Mouse (Mus musculus): Measurements from ENCODE around the gene Gng8. TPM values are rescaled to one million over a fixed set of nuclear protein-coding genes. Genes with fewer than 3 reads are reported as not detected.

The Gng8 gene
- polyA plus RNA-seq, 1 experiment from 2014 or later: 2.9 TPM

- no peak overlapping the region for H3K9ac ChIP-seq (ENCODE audit: low read length)
- no peak overlapping the region for H3K4me3 ChIP-seq (ENCODE audit: low read length)
- no peaks in the 10 kb centered on the region for H3K36me3 ChIP-seq (ENCODE audit: control insufficient read depth, insufficient read depth)
- WGBS: 47% methylated on average over 4 of the region's 4 CpGs
- no peaks in the 10 kb centered on the region for H3K9me3 ChIP-seq (replicated peaks; ENCODE audit: control insufficient read depth, low read length)
- peaks cover 5% of the 10 kb centered on the region for H3K4me1 ChIP-seq (ENCODE audit: control insufficient read depth, insufficient read depth, low read length)
- no peak overlapping the region for H3K4me2 ChIP-seq (ENCODE audit: low read depth, low read length)
- H3K27ac ChIP-seq (ENCODE audit: low read length): no peak overlapping the region
- no peaks in the 10 kb centered on the region for H3K27me3 ChIP-seq (ENCODE audit: control insufficient read depth, insufficient read depth, low read length)
- ATAC-seq (replicated peaks; ENCODE audit: extremely low read depth, insufficient read depth, low FRiP score): no peak
These were observed 45.7 kb downstream of the Gng8 start for GRCm38 (mm10) chr7:16937312-16937711.

GRCm38 (mm10) chr7:16938117-16938791 lies 46.7 kb downstream of the Gng8 start:
- 66% methylated on average over 17 of the region's 17 CpGs for WGBS
- no peak for ATAC-seq (replicated peaks; ENCODE audit: extremely low read depth, insufficient read depth, low FRiP score)
- H3K4me3 ChIP-seq (ENCODE audit: low read length): no peak overlapping the region
- peaks cover 5% of the 10 kb centered on the region for H3K4me1 ChIP-seq (ENCODE audit: control insufficient read depth, insufficient read depth, low read length)
- no peak overlapping the region for H3K9ac ChIP-seq (ENCODE audit: low read length)
- H3K27me3 ChIP-seq (ENCODE audit: control insufficient read depth, insufficient read depth, low read length): no peaks in the 10 kb centered on the region
- no peaks in the 10 kb centered on the region for H3K9me3 ChIP-seq (replicated peaks; ENCODE audit: control insufficient read depth, low read length)
- no peaks in the 10 kb centered on the region for H3K36me3 ChIP-seq (ENCODE audit: control insufficient read depth, insufficient read depth)
- no peak overlapping the region for H3K4me2 ChIP-seq (ENCODE audit: low read depth, low read length)
- no peak overlapping the region for H3K27ac ChIP-seq (ENCODE audit: low read length)

GRCm38 (mm10) chr7:16940292-16940691 lies 48.7 kb downstream of the Gng8 start:
- Histone ChIP-seq H3K4me1 (ENCODE audit: control insufficient read depth, insufficient read depth, low read length) (peaks cover 13% of the 10 kb centered on the region), H3K9ac (ENCODE audit: low read length) (no peak overlapping the region), H3K27ac (ENCODE audit: low read length) (peak overlapping the region; percentile 45; the same call in 1 of the 2 replicates), H3K36me3 (ENCODE audit: control insufficient read depth, insufficient read depth) (no peaks in the 10 kb centered on the region), H3K4me2 (ENCODE audit: low read depth, low read length) (no peak overlapping the region), H3K9me3 (replicated peaks; ENCODE audit: control insufficient read depth, low read length) (no peaks in the 10 kb centered on the region), H3K27me3 (ENCODE audit: control insufficient read depth, insufficient read depth, low read length) (peaks cover 4% of the 10 kb centered on the region), H3K4me3 (ENCODE audit: low read length) (no peak overlapping the region)
- 21% methylated on average over 7 of the region's 7 CpGs for WGBS
- ATAC-seq (replicated peaks; ENCODE audit: extremely low read depth, insufficient read depth, low FRiP score): no peak

GRCm38 (mm10) chr7:16942861-16943260 lies 51.3 kb downstream of the Gng8 start:
- no peaks in the 10 kb centered on the region for H3K36me3 ChIP-seq (ENCODE audit: control insufficient read depth, insufficient read depth)
- WGBS: 66% methylated on average over 4 of the region's 4 CpGs
- H3K4me1 ChIP-seq (ENCODE audit: control insufficient read depth, insufficient read depth, low read length): peaks cover 32% of the 10 kb centered on the region

GRCm38 (mm10) chr7:16944061-16944807 lies 52.6 kb downstream of the Gng8 start, which contains the start of gene Pnmal2:
Gene Pnmal2, plus strand, starts transcription at chr7:16944682.
- H3K27ac ChIP-seq (ENCODE audit: low read length): no peak within 1 kb of the TSS
- peaks cover 42% of the 10 kb centered on the region for H3K4me1 ChIP-seq (ENCODE audit: control insufficient read depth, insufficient read depth, low read length)
- H3K36me3 ChIP-seq (ENCODE audit: control insufficient read depth, insufficient read depth): no peaks in the 10 kb centered on the region
- H3K9ac ChIP-seq (ENCODE audit: low read length): peak within 1 kb of the TSS; percentile 79
- H3K4me2 ChIP-seq (ENCODE audit: low read depth, low read length): peak within 1 kb of the TSS; percentile 76
- ATAC-seq (replicated peaks; ENCODE audit: extremely low read depth, insufficient read depth, low FRiP score): peak; percentile 74
- H3K27me3 ChIP-seq (ENCODE audit: control insufficient read depth, insufficient read depth, low read length): peaks cover 29% of the 10 kb centered on the region
- H3K9me3 ChIP-seq (replicated peaks; ENCODE audit: control insufficient read depth, low read length): no peaks in the 10 kb centered on the region
- WGBS: 16% methylated on average over 36 of the region's 36 CpGs
- peak within 1 kb of the TSS; percentile 64 for H3K4me3 ChIP-seq (ENCODE audit: low read length)

More at GRCm38 (mm10) chr7:16942861-16943260, 51.3 kb downstream of the Gng8 start:
- H3K9me3 ChIP-seq (replicated peaks; ENCODE audit: control insufficient read depth, low read length): no peaks in the 10 kb centered on the region
- no peak overlapping the region for H3K4me3 ChIP-seq (ENCODE audit: low read length)
- ATAC-seq (replicated peaks; ENCODE audit: extremely low read depth, insufficient read depth, low FRiP score): no peak
- H3K4me2 ChIP-seq (ENCODE audit: low read depth, low read length): no peak overlapping the region
- no peak overlapping the region for H3K27ac ChIP-seq (ENCODE audit: low read length)
- peaks cover 26% of the 10 kb centered on the region for H3K27me3 ChIP-seq (ENCODE audit: control insufficient read depth, insufficient read depth, low read length)
- no peak overlapping the region for H3K9ac ChIP-seq (ENCODE audit: low read length)

- WGBS: 4% methylated on average over 22 of the region's 22 CpGs
- H3K4me2 ChIP-seq (ENCODE audit: low read depth, low read length): peak overlapping the region; percentile 76
- peak overlapping the region; percentile 64 for H3K4me3 ChIP-seq (ENCODE audit: low read length)
- ATAC-seq (replicated peaks; ENCODE audit: extremely low read depth, insufficient read depth, low FRiP score): no peak
- no peak overlapping the region for H3K27ac ChIP-seq (ENCODE audit: low read length)
- no peaks in the 10 kb centered on the region for H3K9me3 ChIP-seq (replicated peaks; ENCODE audit: control insufficient read depth, low read length)
- H3K27me3 ChIP-seq (ENCODE audit: control insufficient read depth, insufficient read depth, low read length): peaks cover 35% of the 10 kb centered on the region
- H3K36me3 ChIP-seq (ENCODE audit: control insufficient read depth, insufficient read depth): no peaks in the 10 kb centered on the region
- peaks cover 46% of the 10 kb centered on the region for H3K4me1 ChIP-seq (ENCODE audit: control insufficient read depth, insufficient read depth, low read length)
- H3K9ac ChIP-seq (ENCODE audit: low read length): peak overlapping the region; percentile 79
These were observed 53.3 kb downstream of the Gng8 start for GRCm38 (mm10) chr7:16944808-16945315.

Other genes starting within 250 kb of the Gng8 start
- 0.86 and 1.0 TPM in 2 replicates for gene Ceacam15, start 216.1 kb upstream of the Gng8 start, polyA plus RNA-seq (2015; fragmentation: Nextera tagmentation; extraction: Ambion mirVana)
- gene Ceacam9, start 169.9 kb upstream of the Gng8 start, polyA plus RNA-seq (2015; fragmentation: Nextera tagmentation; extraction: Ambion mirVana): 0.33 TPM in 1 of 2 replicates, not detected in the other
- 218 and 242 TPM in 2 replicates for gene Ap2s1, start 153.4 kb upstream of the Gng8 start, polyA plus RNA-seq (2015; fragmentation: Nextera tagmentation; extraction: Ambion mirVana)
- 45.4 and 47.6 TPM in 2 replicates for gene Slc1a5, start 110.4 kb upstream of the Gng8 start, polyA plus RNA-seq (2015; fragmentation: Nextera tagmentation; extraction: Ambion mirVana)
- gene Strn4, start 75.9 kb upstream of the Gng8 start, polyA plus RNA-seq (2015; fragmentation: Nextera tagmentation; extraction: Ambion mirVana): 88.8 and 92.5 TPM in 2 replicates
- 33.0 and 33.9 TPM in 2 replicates for gene Fkrp, start 75.1 kb upstream of the Gng8 start, polyA plus RNA-seq (2015; fragmentation: Nextera tagmentation; extraction: Ambion mirVana)
- 13.0 and 15.4 TPM in 2 replicates for gene Prkd2, start 48.9 kb upstream of the Gng8 start, polyA plus RNA-seq (2015; fragmentation: Nextera tagmentation; extraction: Ambion mirVana)
- gene Dact3, start 16.5 kb upstream of the Gng8 start, polyA plus RNA-seq (2015; fragmentation: Nextera tagmentation; extraction: Ambion mirVana): 2.8 and 3.1 TPM in 2 replicates
- 1.4 and 1.5 TPM in 2 replicates for gene Ptgir, start 14.7 kb downstream of the Gng8 start, polyA plus RNA-seq (2015; fragmentation: Nextera tagmentation; extraction: Ambion mirVana)
- gene Calm3, start 32.3 kb downstream of the Gng8 start, polyA plus RNA-seq (2015; fragmentation: Nextera tagmentation; extraction: Ambion mirVana): 112 and 128 TPM in 2 replicates
- gene Pnmal2, start 52.9 kb downstream of the Gng8 start, polyA plus RNA-seq (2015; fragmentation: Nextera tagmentation; extraction: Ambion mirVana): 5.6 and 6.0 TPM in 2 replicates
- gene Pnmal1, start 67.9 kb downstream of the Gng8 start, polyA plus RNA-seq (2015; fragmentation: Nextera tagmentation; extraction: Ambion mirVana): 0.09 TPM in 2 replicates
- 0.07 and 0.09 TPM in 2 replicates for gene Gm42372, start 91.3 kb downstream of the Gng8 start, polyA plus RNA-seq (2015; fragmentation: Nextera tagmentation; extraction: Ambion mirVana)
- 45.1 and 47.4 TPM in 2 replicates for gene Ccdc8, start 100.9 kb downstream of the Gng8 start, polyA plus RNA-seq (2015; fragmentation: Nextera tagmentation; extraction: Ambion mirVana)
- 105 and 108 TPM in 2 replicates for gene Ppp5c, start 136.1 kb downstream of the Gng8 start, polyA plus RNA-seq (2015; fragmentation: Nextera tagmentation; extraction: Ambion mirVana)
- 36.3 and 43.4 TPM in 2 replicates for gene Hif3a, start 170.6 kb downstream of the Gng8 start, polyA plus RNA-seq (2015; fragmentation: Nextera tagmentation; extraction: Ambion mirVana)
- gene Psg16, start 182.3 kb downstream of the Gng8 start, polyA plus RNA-seq (2015; fragmentation: Nextera tagmentation; extraction: Ambion mirVana): 0.17 and 0.22 TPM in 2 replicates